Mouse (Mus musculus): ENCODE measurements around the gene Iqcc. TPM values are rescaled to one million over a fixed set of nuclear protein-coding genes. Genes with fewer than 3 reads are reported as not detected.

The Iqcc gene
- total RNA-seq (2014; fragmentation: Nextera tagmentation) (22.0 and 26.0 TPM in 2 replicates), total RNA-seq (2017) (15.0 and 15.7 TPM in 2 replicates)

- peak; percentile 85 for ATAC-seq (replicated peaks; ENCODE audit: poor library complexity, severe bottlenecking)
Observed at GRCm38 (mm10) chr4:129618786-129619691, at the start of gene Iqcc. TSS of gene Iqcc (minus strand) at chr4:129619099.

DNA sequence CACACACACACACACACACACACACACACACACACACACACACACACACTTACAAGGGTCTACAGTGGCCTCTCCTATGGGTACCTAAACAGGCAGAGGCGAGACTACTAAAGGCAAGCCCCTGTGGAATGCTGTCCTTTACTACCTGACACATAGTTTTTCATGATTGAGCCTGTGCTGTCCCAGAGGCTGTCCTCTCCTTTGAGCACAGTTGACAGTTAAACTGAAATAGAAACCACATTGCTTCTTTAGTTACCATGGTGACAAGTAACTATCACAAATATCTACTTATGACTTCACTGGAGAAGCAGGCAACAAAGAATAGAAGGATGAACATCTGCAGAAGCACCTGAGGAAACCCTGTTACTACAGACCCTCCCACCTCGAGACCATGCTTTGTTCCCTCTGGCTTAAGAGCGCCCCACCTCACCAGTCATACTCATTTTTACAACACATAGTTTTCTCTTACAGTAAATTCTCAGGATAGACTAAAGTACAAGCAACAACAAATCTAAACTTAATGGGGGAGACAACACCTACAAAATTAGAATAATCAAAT lies 43.4 kb upstream of the Iqcc start:
- no peak for ATAC-seq (replicated peaks; ENCODE audit: poor library complexity, severe bottlenecking)

- no peak for ATAC-seq (replicated peaks; ENCODE audit: poor library complexity, severe bottlenecking)
Observed at GRCm38 (mm10) chr4:129661584-129661983, 42.7 kb upstream of the Iqcc start.

DNA sequence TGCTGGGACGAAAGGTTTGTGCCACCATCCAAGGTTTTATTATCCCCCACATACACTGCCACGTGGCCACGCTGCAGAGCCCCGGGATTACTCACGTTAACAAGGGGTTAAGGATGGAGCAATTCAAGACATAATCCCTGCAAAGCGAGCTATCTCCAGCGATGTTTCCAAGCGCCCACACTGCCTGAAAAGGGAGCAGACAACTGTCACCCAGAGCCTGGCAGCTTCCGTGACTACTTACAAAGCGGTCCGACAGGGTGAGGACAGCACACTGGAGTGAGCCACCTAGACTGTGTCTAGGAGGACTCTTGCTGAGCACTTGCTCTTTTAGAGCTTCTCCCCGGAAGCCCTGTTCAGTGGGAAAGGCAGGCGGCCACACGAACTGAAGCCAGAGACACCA lies 35.9 kb upstream of the Iqcc start:
- ATAC-seq (replicated peaks; ENCODE audit: poor library complexity, severe bottlenecking) = no peak

DNA sequence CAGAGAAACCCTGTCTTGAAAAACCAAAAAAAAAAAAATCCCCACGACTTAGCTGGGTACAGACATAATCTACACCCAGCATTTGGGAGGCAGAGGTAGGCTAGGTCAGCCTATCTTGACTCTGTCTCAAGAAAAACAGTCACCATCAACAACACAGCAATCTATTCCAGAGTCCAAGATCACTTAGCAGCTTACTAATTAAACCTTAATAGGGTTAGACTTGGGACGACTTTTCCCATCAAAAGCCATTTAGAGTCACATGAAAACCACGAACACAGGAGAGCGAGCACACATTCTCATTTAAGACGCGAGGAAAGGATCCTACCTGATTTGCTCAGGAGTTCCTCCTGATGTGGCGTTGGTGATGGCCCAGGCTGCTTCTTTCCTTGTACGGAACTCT lies 31.5 kb upstream of the Iqcc start:
- no peak for ATAC-seq (replicated peaks; ENCODE audit: poor library complexity, severe bottlenecking)

- ATAC-seq (replicated peaks; ENCODE audit: poor library complexity, severe bottlenecking) = no peak
Observed at GRCm38 (mm10) chr4:129648656-129649055, 29.8 kb upstream of the Iqcc start.

- peak; percentile 14; the same call in 1 of the 2 replicates for ATAC-seq (replicated peaks; ENCODE audit: poor library complexity, severe bottlenecking)
Observed at GRCm38 (mm10) chr4:129645204-129645603, 26.3 kb upstream of the Iqcc start.

GRCm38 (mm10) chr4:129641756-129642155 lies 22.9 kb upstream of the Iqcc start:
- ATAC-seq (replicated peaks; ENCODE audit: poor library complexity, severe bottlenecking) = no peak

DNA sequence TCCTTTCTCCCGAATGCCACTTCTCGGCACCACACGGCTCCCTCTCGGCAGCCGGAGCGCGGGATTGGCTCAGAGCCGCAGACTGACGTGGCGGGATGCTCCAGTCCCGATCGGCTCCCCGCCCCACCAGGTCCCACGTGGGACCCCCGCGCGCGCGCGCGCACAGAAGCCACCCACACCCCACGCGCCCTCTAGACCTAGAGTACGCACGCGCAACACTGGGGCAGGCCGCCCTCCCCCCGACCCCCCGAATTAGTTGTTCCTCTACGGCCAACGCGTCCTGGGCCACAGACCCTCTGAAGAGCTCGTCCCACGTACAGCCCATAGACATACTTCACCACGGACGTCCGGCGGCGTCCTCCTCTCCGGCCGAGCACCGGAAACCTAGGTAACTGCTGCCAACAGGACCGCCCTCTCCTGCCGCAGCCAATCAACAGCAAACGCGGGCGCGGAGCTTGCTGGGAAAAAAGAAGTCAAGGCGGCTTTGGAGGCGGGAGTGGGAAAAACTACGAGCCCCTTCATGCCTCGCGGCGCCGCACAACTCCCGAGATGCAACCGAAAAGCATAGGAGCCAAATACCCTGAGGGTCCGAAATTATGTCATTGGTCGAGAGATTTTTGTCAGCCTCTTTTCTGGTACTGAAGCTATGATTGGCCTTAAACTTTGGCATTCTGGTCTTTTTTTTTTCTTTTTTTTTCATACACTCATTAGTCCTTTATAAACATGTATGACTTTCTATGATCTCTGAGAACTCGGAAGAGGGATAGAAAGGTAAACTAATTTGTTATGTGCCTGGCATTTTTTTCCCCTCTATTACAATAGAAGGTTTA lies 22.0 kb upstream of the Iqcc start, which contains the start of gene Txlna:
TSS of gene Txlna (minus strand) at position 428 of the 830 bp plus-strand sequence.
- peak; percentile 87 for ATAC-seq (replicated peaks; ENCODE audit: poor library complexity, severe bottlenecking)

GRCm38 (mm10) chr4:129640101-129640637 lies 21.3 kb upstream of the Iqcc start:
- peak; percentile 21 for ATAC-seq (replicated peaks; ENCODE audit: poor library complexity, severe bottlenecking)

DNA sequence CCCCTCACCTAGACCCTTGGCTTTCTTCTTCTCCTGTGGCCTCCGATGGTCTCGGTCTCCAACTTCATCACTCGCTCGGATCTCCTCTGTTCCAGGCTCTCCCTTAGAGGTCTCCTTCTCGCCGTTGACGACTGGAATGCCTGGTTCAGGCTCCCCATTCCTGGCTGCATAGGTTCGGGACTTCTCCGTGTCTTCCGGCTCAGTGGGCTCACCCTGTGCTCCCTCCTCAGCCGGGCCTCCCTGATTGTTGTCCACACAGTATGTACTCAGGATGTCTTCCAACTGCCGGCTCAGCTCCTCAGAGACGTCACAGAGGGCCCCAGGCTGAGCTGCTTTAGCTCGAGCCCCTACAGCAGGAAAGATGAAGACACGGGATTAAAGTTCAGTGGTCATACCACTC lies 20.3 kb upstream of the Iqcc start:
- ATAC-seq (replicated peaks; ENCODE audit: poor library complexity, severe bottlenecking) = no peak

- no peak for ATAC-seq (replicated peaks; ENCODE audit: poor library complexity, severe bottlenecking)
Observed at GRCm38 (mm10) chr4:129633852-129634251, 15.0 kb upstream of the Iqcc start.

- ATAC-seq (replicated peaks; ENCODE audit: poor library complexity, severe bottlenecking) = no peak
Observed at GRCm38 (mm10) chr4:129631867-129632266, 13.0 kb upstream of the Iqcc start.

DNA sequence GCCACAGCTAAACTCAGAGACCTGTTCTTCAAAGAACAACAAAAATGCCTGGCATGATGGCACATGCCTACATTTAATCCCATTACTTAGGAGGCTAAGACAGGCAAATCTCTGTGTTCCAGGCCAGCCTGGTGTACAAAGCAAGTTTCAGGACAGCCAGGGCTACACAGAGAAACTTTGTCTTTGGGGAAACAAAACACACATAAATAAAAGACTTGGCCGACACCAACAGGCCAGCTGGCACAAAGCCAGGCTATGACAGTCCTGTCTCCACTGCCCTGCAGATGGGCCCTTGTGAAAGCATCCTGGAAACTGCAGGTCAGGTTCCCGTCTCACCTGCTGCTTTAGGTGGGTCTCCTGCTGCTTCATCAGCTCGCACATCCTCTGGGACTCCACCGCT lies 12.0 kb upstream of the Iqcc start:
- no peak for ATAC-seq (replicated peaks; ENCODE audit: poor library complexity, severe bottlenecking)

DNA sequence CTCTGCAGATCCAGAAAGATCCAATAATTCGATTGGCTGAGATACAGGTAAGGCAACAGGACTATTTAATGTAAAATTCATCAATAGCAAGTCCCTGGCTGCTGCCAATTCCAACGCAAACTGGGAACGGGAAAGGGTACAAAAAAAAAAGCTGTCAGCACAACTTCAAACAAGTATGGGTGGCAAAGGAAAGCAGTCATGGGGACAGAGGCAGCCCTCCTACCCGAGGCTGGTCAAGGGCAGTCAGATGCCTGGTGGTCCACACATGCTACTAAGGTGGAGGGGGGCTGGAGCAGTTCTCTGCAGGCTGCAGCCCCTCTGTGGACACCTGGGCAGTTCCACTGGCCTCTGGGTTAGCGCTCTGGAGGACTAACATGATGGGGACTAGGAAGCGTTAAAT lies 7.1 kb upstream of the Iqcc start:
- ATAC-seq (replicated peaks; ENCODE audit: poor library complexity, severe bottlenecking) = no peak

DNA sequence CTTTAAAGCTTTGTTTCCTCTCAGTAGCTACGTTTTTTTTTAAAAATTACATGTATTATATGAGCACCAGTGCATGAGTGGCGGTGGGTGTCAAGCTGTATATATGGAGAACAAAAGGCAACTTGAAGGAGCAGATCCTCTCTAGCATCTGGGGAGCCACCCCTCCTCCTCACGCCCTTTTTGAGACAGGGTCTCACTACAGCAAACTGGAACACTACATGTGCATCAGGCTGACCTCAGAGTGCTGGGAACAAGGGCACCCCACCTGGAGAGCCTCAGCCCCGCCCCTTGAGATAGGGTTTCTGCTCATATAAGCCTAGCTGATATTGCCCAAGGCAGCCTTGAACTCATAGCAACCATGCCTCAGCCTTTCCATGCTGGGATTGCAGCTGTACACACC lies 6.6 kb upstream of the Iqcc start:
- no peak for ATAC-seq (replicated peaks; ENCODE audit: poor library complexity, severe bottlenecking)

DNA sequence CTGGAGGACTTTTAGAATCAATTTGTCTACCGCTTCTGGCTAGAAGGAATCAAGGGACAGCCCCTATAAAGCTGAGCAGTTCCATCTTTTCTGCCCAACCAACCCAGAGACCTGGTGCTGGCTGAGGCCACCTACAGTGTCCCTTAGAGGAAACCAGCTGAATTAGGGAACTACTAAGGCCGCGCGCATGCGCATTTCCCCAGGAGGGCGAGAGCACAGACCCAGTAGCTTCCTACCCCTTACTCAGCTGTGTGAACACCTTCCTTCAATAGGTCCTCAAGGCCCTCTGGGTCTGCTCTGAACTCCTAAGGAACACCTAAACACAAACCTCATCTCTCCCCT lies 6.1 kb upstream of the Iqcc start:
- peak; percentile 55 for ATAC-seq (replicated peaks; ENCODE audit: poor library complexity, severe bottlenecking)

- ATAC-seq (replicated peaks; ENCODE audit: poor library complexity, severe bottlenecking) = peak; percentile 87
Observed at GRCm38 (mm10) chr4:129624281-129625028, 5.6 kb upstream of the Iqcc start.

- peak; percentile 4 for ATAC-seq (replicated peaks; ENCODE audit: poor library complexity, severe bottlenecking)
Observed at GRCm38 (mm10) chr4:129623681-129624091, 4.8 kb upstream of the Iqcc start, which contains the start of gene Ccdc28b. TSS of gene Ccdc28b (minus strand) at chr4:129623947.

Measured in granulocyte monocyte progenitor cell, adult 5-6 weeks (primary cell).